Mouse (Mus musculus): ENCODE measurements around the gene Cspg5.

Gene Cspg5

GRCm38 (mm10) chr9:110243221-110243833 lies at the start of gene Cspg5:
TSS of gene Cspg5 (plus strand) at chr9:110243783.
- no peak for DNase-seq

- DNase-seq, result no peak
Observed at GRCm38 (mm10) chr9:110199870-110200269, 43.7 kb upstream of the Cspg5 start.

GRCm38 (mm10) chr9:110205526-110206404 lies 37.8 kb upstream of the Cspg5 start:
- DNase-seq, result no peak

GRCm38 (mm10) chr9:110206437-110206836 lies 37.1 kb upstream of the Cspg5 start:
- no peak for DNase-seq

- DNase-seq, result no peak
Observed at GRCm38 (mm10) chr9:110208265-110208664, 35.3 kb upstream of the Cspg5 start.

GRCm38 (mm10) chr9:110208967-110209366 lies 34.6 kb upstream of the Cspg5 start:
- no peak for DNase-seq

- DNase-seq, result no peak
Observed at GRCm38 (mm10) chr9:110224273-110224672, 19.3 kb upstream of the Cspg5 start.

- no peak for DNase-seq
Observed at GRCm38 (mm10) chr9:110226191-110226590, 17.4 kb upstream of the Cspg5 start.

- no peak for DNase-seq
Observed at GRCm38 (mm10) chr9:110228671-110229070, 14.9 kb upstream of the Cspg5 start.

GRCm38 (mm10) chr9:110229112-110229511 lies 14.5 kb upstream of the Cspg5 start:
- DNase-seq, result no peak

GRCm38 (mm10) chr9:110229566-110230248 lies 13.9 kb upstream of the Cspg5 start:
- DNase-seq, result no peak

- DNase-seq, result no peak
Observed at GRCm38 (mm10) chr9:110230395-110231071, 13.1 kb upstream of the Cspg5 start.

GRCm38 (mm10) chr9:110234962-110235361 lies 8.6 kb upstream of the Cspg5 start:
- no peak for DNase-seq

GRCm38 (mm10) chr9:110244567-110244888 lies 945 bp downstream of the Cspg5 start:
- DNase-seq, result no peak

- DNase-seq, result peak; percentile 48 to 63
Observed at GRCm38 (mm10) chr9:110244889-110245589, 1.5 kb downstream of the Cspg5 start.

GRCm38 (mm10) chr9:110245590-110246320 lies 2.2 kb downstream of the Cspg5 start:
- DNase-seq, result peak; percentile 63 to 71

- DNase-seq, result no peak
Observed at GRCm38 (mm10) chr9:110246321-110246640, 2.7 kb downstream of the Cspg5 start.

GRCm38 (mm10) chr9:110247049-110247448 lies 3.5 kb downstream of the Cspg5 start:
- no peak for DNase-seq

GRCm38 (mm10) chr9:110248861-110249260 lies 5.3 kb downstream of the Cspg5 start:
- no peak for DNase-seq

GRCm38 (mm10) chr9:110249823-110250543 lies 6.4 kb downstream of the Cspg5 start:
- DNase-seq, result peak in 1 of 2 experiments; percentile 20

- no peak for DNase-seq
Observed at GRCm38 (mm10) chr9:110250776-110251175, 7.2 kb downstream of the Cspg5 start.

Data from kidney, postnatal 4 days (tissue).